Mouse (Mus musculus) liver, postnatal 0 days (tissue): Measurements from ENCODE around the gene Lrrc28. TPM values are rescaled to one million over a fixed set of nuclear protein-coding genes. Genes with fewer than 3 reads are reported as not detected.
A peak's percentile ranks its signal among the peaks of the same experiment; 100 is the strongest.

ENCODE experiments used
- ATAC-seq: fragments of 200-750 bp; cut with Nextera tagmentation; 2 replicates; pipeline ENCODE4 v1.8.0; 2017; ENCODE audit warnings: mild to moderate bottlenecking, moderate library complexity
- DNase-seq: peaks from one replicate; pipeline ENCODE4 v3.0.0-alpha.2; 2016
- H3K27ac ChIP-seq: fragments of 300-500 bp; sonication (generic); 2 replicates; pipeline ENCODE4 v1.5.1; 2014; ENCODE audit warnings: antibody characterized with exemption, moderate library complexity, mild to moderate bottlenecking, low read depth
- H3K27me3 ChIP-seq: fragments of 300-500 bp; sonication (generic); 2 replicates; pipeline ENCODE4 v1.6.1; 2014; ENCODE audit warnings: low read length, control low read depth, mixed read lengths; ENCODE audit not compliant: insufficient read depth
- H3K36me3 ChIP-seq: fragments of 300-500 bp; sonication (generic); replicated peaks from 2 replicates; pipeline ENCODE4 v1.6.1; 2014; ENCODE audit warnings: mild to moderate bottlenecking, control low read depth, low read length, moderate library complexity, mixed read lengths; ENCODE audit not compliant: insufficient read depth
- H3K4me1 ChIP-seq: fragments of 300-500 bp; sonication (generic); 2 replicates; pipeline ENCODE4 v1.6.1; 2014; ENCODE audit warnings: antibody characterized with exemption, mild to moderate bottlenecking, control low read depth; ENCODE audit not compliant: insufficient read depth
- H3K4me2 ChIP-seq: fragments of 300-500 bp; sonication (generic); 2 replicates; pipeline ENCODE4 v1.6.1; 2014; ENCODE audit warnings: low read depth, mild to moderate bottlenecking, low read length, moderate library complexity, mixed read lengths
- H3K4me3 ChIP-seq: fragments of 300-500 bp; sonication (generic); 2 replicates; pipeline ENCODE4 v1.5.1; 2014; ENCODE audit warnings: low read depth, low read length
- H3K9ac ChIP-seq: fragments of 300-500 bp; sonication (generic); replicated peaks from 2 replicates; pipeline ENCODE4 v1.6.1; 2014; ENCODE audit warnings: mild to moderate bottlenecking, moderate library complexity
- H3K9me3 ChIP-seq: fragments of 300-500 bp; sonication (generic); 2 replicates; pipeline ENCODE4 v1.6.1; 2016; ENCODE audit warnings: mild to moderate bottlenecking, control low read depth, low read length, mixed read lengths
- CTCF ChIP-seq: sonication (generic); IDR thresholded peaks from 2 replicates; pipeline ENCODE4 v1.5.1; 2016; ENCODE audit warnings: antibody characterized with exemption, low read depth
- EP300 ChIP-seq: IDR thresholded peaks from 2 replicates; pipeline ENCODE4 v1.6.1; 2016; ENCODE audit warnings: antibody characterized with exemption, low read depth, mild to moderate bottlenecking
- WGBS: fragments of 180-500 bp; shearing (Covaris S2); extraction: QIAGEN DNeasy Blood & Tissue Kit; methylation state at CpG from one replicate; pipeline ENCODE4 v1.1.7; 2014; ENCODE audit not compliant: insufficient replicate concordance; 5-methylcytosine and 5-hydroxymethylcytosine counted together
- polyA plus RNA-seq: library from polyadenylated mRNA; unstranded; fragments of >200 nt; fragmentation: Nextera tagmentation; extraction: Ambion mirVana; gene quantifications from 2 replicates; pipeline ENCODE4 v1.2.1, GENCODE M21; 2015

Lrrc28 gene
- polyA plus RNA-seq, 1 experiment from 2014 or later: 12.6 TPM

DNA sequence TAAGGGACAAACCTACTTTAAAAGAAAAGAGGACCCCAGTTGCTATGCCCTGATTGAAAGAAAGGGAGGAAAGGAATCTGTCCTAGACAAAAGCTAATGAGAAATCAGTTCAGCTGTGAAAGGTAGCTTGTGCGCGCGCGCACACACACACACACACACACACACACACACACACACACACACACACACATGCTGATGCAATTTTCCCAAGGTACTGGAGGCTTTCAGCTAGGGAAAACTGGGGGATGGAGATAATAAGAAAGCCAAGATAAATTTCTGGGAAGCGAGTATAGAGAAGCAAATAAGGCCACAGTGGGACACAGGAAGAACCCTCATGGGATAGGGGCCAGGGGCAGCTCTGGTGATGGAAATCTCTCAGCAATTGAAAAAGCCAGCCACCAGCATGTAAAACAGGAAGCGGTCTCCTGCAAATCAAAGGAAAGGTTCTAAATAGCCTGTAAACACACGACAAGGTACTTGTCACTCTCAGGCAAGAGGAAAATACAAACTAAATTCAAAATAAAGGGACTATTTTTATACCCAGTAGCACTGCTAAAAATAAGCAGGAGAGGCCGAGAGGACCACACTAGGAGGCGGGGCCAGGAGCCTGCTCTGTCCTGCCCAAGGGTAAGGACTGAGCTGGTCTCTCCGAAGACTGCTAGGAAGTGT, 31.1 kb downstream of the Lrrc28 start:
- no peak for DNase-seq
- Histone ChIP-seq H3K4me2 (peak overlapping the region; percentile 31; the same call in 1 of the 2 replicates), H3K27me3 (no peaks in the 10 kb centered on the region), H3K9ac (no peak overlapping the region), H3K9me3 (no peaks in the 10 kb centered on the region), H3K4me1 (no peaks in the 10 kb centered on the region; the same call in 1 of the 2 replicates), H3K36me3 (no peaks in the 10 kb centered on the region), H3K27ac (no peak overlapping the region), H3K4me3 (no peak overlapping the region)
- TF ChIP-seq CTCF: no peak
- peak; percentile 16; the same call in 1 of the 2 replicates for TF ChIP-seq EP300
- WGBS: 75% methylated on average over 10 of the region's 10 CpGs
- ATAC-seq: no peak

DNA sequence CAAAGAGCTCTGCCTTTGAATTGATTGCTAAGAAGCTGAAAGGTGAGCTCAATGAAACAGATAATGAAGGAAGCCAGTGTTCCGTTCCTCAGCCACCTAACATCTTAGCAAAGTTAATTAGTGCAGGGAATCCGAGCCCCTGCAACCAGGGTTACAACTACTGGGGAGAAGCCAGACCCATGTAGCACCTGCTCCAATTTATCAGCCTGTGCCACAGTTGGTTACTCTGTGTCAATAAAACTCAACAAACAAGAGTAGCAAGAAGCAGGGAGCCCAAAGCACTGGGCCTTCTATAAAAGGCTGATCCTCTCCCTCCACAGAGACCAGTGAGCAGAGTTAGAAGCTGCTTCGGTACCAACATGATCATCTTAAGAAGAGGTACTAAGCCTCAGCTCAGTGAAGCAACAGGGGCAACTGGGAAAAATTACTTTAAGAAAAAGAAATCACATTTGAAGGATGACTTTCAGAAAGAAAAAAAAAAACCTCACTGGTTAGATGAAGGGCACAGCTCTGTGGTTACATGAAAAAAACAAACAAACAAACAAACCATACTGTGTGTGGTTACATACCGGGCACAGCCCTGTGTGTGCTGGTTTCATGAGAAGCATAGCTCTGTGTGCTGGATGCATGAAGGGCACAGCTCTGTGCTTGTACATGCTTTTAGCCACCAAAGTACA, 36.6 kb downstream of the Lrrc28 start:
- 68% methylated on average over 4 of the region's 4 CpGs for WGBS
- ATAC-seq: no peak

DNA sequence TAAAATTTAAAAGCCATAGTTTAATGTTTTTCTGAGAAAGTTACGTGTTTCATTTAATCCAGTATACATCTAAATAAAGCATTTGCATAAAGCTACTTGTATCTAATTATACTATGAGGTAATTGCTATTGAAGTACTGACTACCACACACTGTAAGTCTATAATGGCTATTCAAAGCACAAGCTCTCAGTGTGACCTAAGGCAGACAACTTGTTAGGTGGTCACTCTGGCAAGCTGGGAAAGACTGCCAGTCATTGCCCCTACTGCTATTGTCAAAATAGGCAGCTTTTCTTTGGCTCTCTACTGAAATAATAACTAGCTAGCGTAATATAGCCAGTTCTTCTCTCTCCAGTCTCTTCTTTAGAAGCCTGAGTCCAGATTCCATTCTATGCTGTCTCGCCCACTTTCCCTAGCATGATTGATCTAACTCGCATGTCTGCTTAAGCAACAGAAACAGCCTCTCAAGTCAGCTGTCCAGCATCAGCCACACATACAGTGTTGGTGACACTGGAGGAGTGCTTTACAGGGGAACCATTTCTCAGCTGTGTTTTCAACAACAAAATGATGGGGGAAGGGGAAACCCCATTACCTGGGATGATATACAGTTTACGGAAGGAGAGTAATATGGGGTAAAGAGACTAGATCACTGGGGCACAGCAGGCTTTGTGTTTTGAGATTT, 37.3 kb downstream of the Lrrc28 start:
- H3K4me3 ChIP-seq: no peak overlapping the region
- ATAC-seq (no peak), DNase-seq (no peak)
- no peak overlapping the region for H3K4me2 ChIP-seq
- no peaks in the 10 kb centered on the region for H3K36me3 ChIP-seq
- no peaks in the 10 kb centered on the region for H3K9me3 ChIP-seq
- H3K9ac ChIP-seq: no peak overlapping the region
- H3K4me1 ChIP-seq: peaks cover 3% of the 10 kb centered on the region; the same call in 1 of the 2 replicates
- no peak for TF ChIP-seq EP300
- TF ChIP-seq CTCF: no peak
- WGBS: 79% methylated on average over 5 of the region's 5 CpGs
- H3K27me3 ChIP-seq: no peaks in the 10 kb centered on the region
- H3K27ac ChIP-seq: no peak overlapping the region

More for the DNA sequence above, 36.6 kb downstream of the Lrrc28 start:
- H3K4me2 ChIP-seq: no peak overlapping the region
- H3K9me3 ChIP-seq: no peaks in the 10 kb centered on the region
- peaks cover 3% of the 10 kb centered on the region; the same call in 1 of the 2 replicates for H3K4me1 ChIP-seq
- no peak overlapping the region for H3K4me3 ChIP-seq
- DNase-seq: no peak
- no peak overlapping the region for H3K27ac ChIP-seq
- TF ChIP-seq CTCF (no peak), EP300 (no peak)
- H3K27me3 ChIP-seq: no peaks in the 10 kb centered on the region
- H3K36me3 ChIP-seq: no peaks in the 10 kb centered on the region
- H3K9ac ChIP-seq: no peak overlapping the region

DNA sequence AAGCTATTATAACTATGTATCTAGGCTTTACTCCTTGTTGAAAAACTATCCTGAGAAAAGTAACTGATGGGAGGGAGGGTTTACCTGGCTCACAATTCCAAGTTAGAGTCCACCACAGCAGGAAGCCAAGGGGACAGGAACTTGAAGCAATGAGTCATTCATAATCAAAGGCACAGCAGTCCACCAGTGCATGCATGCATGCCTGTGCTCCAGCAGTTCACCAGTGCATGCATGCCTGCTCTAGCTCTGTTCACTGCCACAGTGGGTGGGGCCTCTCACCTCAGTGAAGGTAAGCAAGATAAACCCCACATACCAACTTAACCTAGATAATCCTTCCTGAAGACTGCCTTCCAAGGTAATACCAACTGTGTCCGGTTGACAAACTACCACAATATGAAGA, 38.8 kb downstream of the Lrrc28 start:
- Histone ChIP-seq H3K4me1 (peaks cover 3% of the 10 kb centered on the region; the same call in 1 of the 2 replicates), H3K27me3 (no peaks in the 10 kb centered on the region), H3K36me3 (no peaks in the 10 kb centered on the region), H3K27ac (no peak overlapping the region), H3K4me3 (no peak overlapping the region), H3K4me2 (no peak overlapping the region), H3K9me3 (no peaks in the 10 kb centered on the region), H3K9ac (no peak overlapping the region)
- WGBS: 74% methylated on average over 1 of the region's 1 CpGs
- ATAC-seq (no peak), DNase-seq (no peak)
- no peak for TF ChIP-seq CTCF
- no peak for TF ChIP-seq EP300

DNA sequence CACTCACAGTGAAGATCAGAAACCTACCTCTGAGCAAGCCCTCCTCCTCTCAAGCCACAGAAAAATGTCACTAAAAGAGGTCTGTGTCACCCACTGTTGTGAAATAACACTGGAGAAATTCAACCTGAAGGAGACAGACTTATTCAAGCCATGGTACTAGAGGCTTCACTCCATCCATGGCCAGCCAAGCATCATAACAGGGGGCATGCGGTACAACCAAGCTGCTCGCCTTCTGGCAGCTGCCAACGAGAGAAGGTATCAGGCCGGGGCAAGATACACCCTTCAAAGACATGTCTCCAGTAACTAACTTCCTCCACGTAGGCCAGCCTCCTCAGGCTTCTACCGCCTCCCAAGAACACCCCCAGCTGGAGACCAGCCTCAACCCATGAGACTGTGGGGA, 40.0 kb downstream of the Lrrc28 start:
- Histone ChIP-seq H3K4me3 (no peak overlapping the region), H3K9me3 (no peaks in the 10 kb centered on the region), H3K27me3 (no peaks in the 10 kb centered on the region), H3K4me1 (peaks cover 3% of the 10 kb centered on the region; the same call in 1 of the 2 replicates), H3K9ac (no peak overlapping the region), H3K27ac (no peak overlapping the region), H3K36me3 (no peaks in the 10 kb centered on the region), H3K4me2 (no peak overlapping the region)
- no peak for ATAC-seq
- 73% methylated on average over 6 of the region's 6 CpGs for WGBS
- DNase-seq: no peak
- TF ChIP-seq CTCF: no peak
- no peak for TF ChIP-seq EP300

DNA sequence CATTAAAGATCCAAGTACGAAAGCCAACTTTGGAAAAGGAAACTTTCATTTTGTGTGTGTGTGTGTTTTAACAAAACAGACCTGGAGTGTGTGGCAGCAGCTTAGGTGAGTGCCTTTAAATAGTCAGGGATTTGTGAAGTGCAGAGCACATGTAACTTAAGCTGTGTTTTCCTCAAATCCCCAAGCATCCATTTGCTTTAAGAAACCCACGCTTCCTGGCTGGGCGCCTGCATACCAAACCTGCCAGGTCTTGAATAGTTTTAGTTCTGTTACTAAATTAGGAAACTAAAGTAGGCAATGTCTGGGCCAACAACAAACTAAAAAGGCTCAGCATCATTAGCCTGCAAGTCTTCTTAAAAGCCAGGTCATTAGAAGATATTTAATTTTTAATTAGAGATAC, 47.0 kb downstream of the Lrrc28 start:
- H3K4me2 ChIP-seq: no peak overlapping the region
- H3K4me3 ChIP-seq: no peak overlapping the region
- H3K27me3 ChIP-seq: no peaks in the 10 kb centered on the region
- 0 out of 2 replicates have a peak, but pooled peaks cover 3% of the 10 kb centered on the region for H3K4me1 ChIP-seq
- ATAC-seq: no peak
- TF ChIP-seq EP300: no peak
- TF ChIP-seq CTCF: no peak
- H3K27ac ChIP-seq: no peak overlapping the region
- DNase-seq: no peak
- no peaks in the 10 kb centered on the region for H3K9me3 ChIP-seq
- H3K36me3 ChIP-seq: no peaks in the 10 kb centered on the region
- WGBS: 88% methylated on average over 3 of the region's 3 CpGs
- H3K9ac ChIP-seq: no peak overlapping the region
